Comparison of ENCODE assay signal across 8 mouse cellular contexts in genomic region chr17:25187784-25188149, GRCm38 (mm10). TPM values are rescaled to one million over a fixed set of nuclear protein-coding genes. Genes with fewer than 3 reads are reported as not detected.
DNase-seq lines count a peak whose midpoint lies in the region; ATAC-seq and TF ChIP-seq lines count a peak whose summit lies in the region.

No protein-coding gene starts in this region.

- peak overlapping the region; percentile 98 for H3K9ac ChIP-seq in heart, embryonic 13.5 days
- peak overlapping the region; percentile 86 for H3K9ac ChIP-seq in forebrain, embryonic 16.5 days (replicated peaks; ENCODE audit: low read depth, low read length)
- peak overlapping the region; percentile 82 for H3K9ac ChIP-seq in liver, postnatal 0 days (replicated peaks)

- no peak for TF ChIP-seq CTCF in liver, postnatal 0 days (IDR thresholded peaks at IDR 0.05; ENCODE audit: low read depth)

- H3K9me3 ChIP-seq in heart, embryonic 13.5 days: no peaks in the 10 kb centered on the region
- H3K9me3 ChIP-seq in forebrain, embryonic 16.5 days (ENCODE audit: control insufficient read depth, low read length): no peaks in the 10 kb centered on the region
- no peaks in the 10 kb centered on the region for H3K9me3 ChIP-seq in liver, postnatal 0 days (ENCODE audit: low read length)

- no peak for DNase-seq in heart, adult 8-10 months (ENCODE audit: low spot score)
- DNase-seq in ES-CJ7 (ENCODE audit: low read depth, low spot score): peak; percentile 23
- no peak for DNase-seq in liver, postnatal 0 days
- DNase-seq in urinary bladder, adult 18-20 months (ENCODE audit: low spot score in 2 of 2): no peak
- no peak for DNase-seq in gastrocnemius, adult 8-10 months (ENCODE audit: low spot score in 2 of 2)
- DNase-seq in natural killer cell, adult 2 months (ENCODE audit: low spot score in 2 of 2): no peak

- peak overlapping the region; percentile 80 for H3K27ac ChIP-seq in heart, embryonic 13.5 days (replicated peaks)
- peak overlapping the region; percentile 67 for H3K27ac ChIP-seq in forebrain, embryonic 16.5 days (ENCODE audit: low read length)
- H3K27ac ChIP-seq in liver, postnatal 0 days (ENCODE audit: low read depth): peak overlapping the region; percentile 81

- H3K4me3 ChIP-seq in heart, embryonic 13.5 days: peak overlapping the region; percentile 97
- peak overlapping the region; percentile 91 for H3K4me3 ChIP-seq in forebrain, embryonic 16.5 days (replicated peaks; ENCODE audit: low read length)
- H3K4me3 ChIP-seq in liver, postnatal 0 days (ENCODE audit: low read depth, low read length): peak overlapping the region; percentile 87

- no peak for ATAC-seq in heart, embryonic 13.5 days (ENCODE audit: extremely low read depth, insufficient number of reproducible peaks, low FRiP score, low TSS enrichment)
- ATAC-seq in forebrain, embryonic 16.5 days: no peak
- no peak for ATAC-seq in liver, postnatal 0 days

- H3K36me3 ChIP-seq in heart, embryonic 13.5 days: peaks cover 28% of the 10 kb centered on the region
- H3K36me3 ChIP-seq in forebrain, embryonic 16.5 days (ENCODE audit: control insufficient read depth, insufficient read depth): no peaks in the 10 kb centered on the region
- H3K36me3 ChIP-seq in liver, postnatal 0 days (replicated peaks; ENCODE audit: insufficient read depth, low read length): no peaks in the 10 kb centered on the region

- TF ChIP-seq EP300 in liver, postnatal 0 days (IDR thresholded peaks at IDR 0.05; ENCODE audit: low read depth): no peak

- peak overlapping the region; percentile 77 for H3K4me2 ChIP-seq in heart, embryonic 13.5 days
- H3K4me2 ChIP-seq in forebrain, embryonic 16.5 days (ENCODE audit: low read length): peak overlapping the region; percentile 94
- H3K4me2 ChIP-seq in liver, postnatal 0 days (ENCODE audit: low read depth, low read length): peak overlapping the region; percentile 89

- 3% methylated on average over 11 of the region's 11 CpGs for WGBS in heart, embryonic 13.5 days
- WGBS in forebrain, embryonic 16.5 days: 5% methylated on average over 11 of the region's 11 CpGs
- 12% methylated on average over 11 of the region's 11 CpGs for WGBS in liver, postnatal 0 days (ENCODE audit: insufficient replicate concordance)

- 0 out of 2 replicates have a peak, but pooled peaks cover 5% of the 10 kb centered on the region for H3K27me3 ChIP-seq in heart, embryonic 13.5 days (replicated peaks)
- H3K27me3 ChIP-seq in forebrain, embryonic 16.5 days (replicated peaks; ENCODE audit: control insufficient read depth, insufficient read depth, low read length): no peaks in the 10 kb centered on the region
- H3K27me3 ChIP-seq in liver, postnatal 0 days (ENCODE audit: insufficient read depth, low read length): no peaks in the 10 kb centered on the region

- H3K4me1 ChIP-seq in heart, embryonic 13.5 days: peaks cover 44% of the 10 kb centered on the region
- peaks cover 37% of the 10 kb centered on the region for H3K4me1 ChIP-seq in forebrain, embryonic 16.5 days (replicated peaks; ENCODE audit: control insufficient read depth, insufficient read depth, low read length)
- peaks cover 31% of the 10 kb centered on the region for H3K4me1 ChIP-seq in liver, postnatal 0 days (ENCODE audit: insufficient read depth)

RNA-seq across cellular contexts. Expression of gene Unkl, which starts 0.4 kb away (rescaled TPM):
- 4.3 and 4.5 TPM in 2 replicates for polyA plus RNA-seq in heart, embryonic 13.5 days (2015; fragmentation: Nextera tagmentation; extraction: Ambion mirVana)
- total RNA-seq in heart, adult 8-10 months (2022): 10 to 100 TPM in 1 of 4 experiments, 1 to 10 TPM in 3; 7.0 to 11.2 (median 7.9) TPM
- polyA plus RNA-seq in forebrain, embryonic 16.5 days (2015; fragmentation: Nextera tagmentation; extraction: Ambion mirVana): 15.0 and 15.2 TPM in 2 replicates
- 2.3 and 3.4 TPM in 2 replicates for polyA plus RNA-seq in liver, postnatal 0 days (2015; fragmentation: Nextera tagmentation; extraction: Ambion mirVana)
- total RNA-seq in gastrocnemius, adult 8-10 months (2022): 1 to 10 TPM; 3.2 to 5.4 (median 4.3) TPM

RNA-seq across cellular contexts. Expression of gene BC003965, which starts 3.4 kb away (rescaled TPM):
- polyA plus RNA-seq in heart, embryonic 13.5 days (2015; fragmentation: Nextera tagmentation; extraction: Ambion mirVana): 22.0 and 25.2 TPM in 2 replicates
- 10 to 100 TPM; 21.6 to 25.9 (median 22.5) TPM for total RNA-seq in heart, adult 8-10 months (2022)
- polyA plus RNA-seq in forebrain, embryonic 16.5 days (2015; fragmentation: Nextera tagmentation; extraction: Ambion mirVana): 37.2 and 38.4 TPM in 2 replicates
- 15.6 and 15.8 TPM in 2 replicates for polyA plus RNA-seq in liver, postnatal 0 days (2015; fragmentation: Nextera tagmentation; extraction: Ambion mirVana)
- total RNA-seq in gastrocnemius, adult 8-10 months (2022): 10 to 100 TPM; 13.8 to 15.5 (median 14.8) TPM

RNA-seq across cellular contexts. Expression of gene Gm38655, which starts 12.5 kb away (rescaled TPM):
- polyA plus RNA-seq in heart, embryonic 13.5 days (2015; fragmentation: Nextera tagmentation; extraction: Ambion mirVana): 0.27 and 0.28 TPM in 2 replicates
- not detected for total RNA-seq in heart, adult 8-10 months (2022)
- not detected in 2 replicates for polyA plus RNA-seq in forebrain, embryonic 16.5 days (2015; fragmentation: Nextera tagmentation; extraction: Ambion mirVana)
- polyA plus RNA-seq in liver, postnatal 0 days (2015; fragmentation: Nextera tagmentation; extraction: Ambion mirVana): not detected in 2 replicates
- total RNA-seq in gastrocnemius, adult 8-10 months (2022): not detected

RNA-seq across cellular contexts. Expression of gene Ccdc154, which starts 25.5 kb away (rescaled TPM):
- polyA plus RNA-seq in heart, embryonic 13.5 days (2015; fragmentation: Nextera tagmentation; extraction: Ambion mirVana): not detected in 2 replicates
- not detected for total RNA-seq in heart, adult 8-10 months (2022)
- not detected in 2 replicates for polyA plus RNA-seq in forebrain, embryonic 16.5 days (2015; fragmentation: Nextera tagmentation; extraction: Ambion mirVana)
- polyA plus RNA-seq in liver, postnatal 0 days (2015; fragmentation: Nextera tagmentation; extraction: Ambion mirVana): not detected in 2 replicates
- total RNA-seq in gastrocnemius, adult 8-10 months (2022): not detected

RNA-seq across cellular contexts. Expression of gene Gnptg, which starts 52.2 kb away (rescaled TPM):
- polyA plus RNA-seq in heart, embryonic 13.5 days (2015; fragmentation: Nextera tagmentation; extraction: Ambion mirVana): 27.9 and 28.2 TPM in 2 replicates
- 10 to 100 TPM; 11.6 to 17.1 (median 14.5) TPM for total RNA-seq in heart, adult 8-10 months (2022)
- polyA plus RNA-seq in forebrain, embryonic 16.5 days (2015; fragmentation: Nextera tagmentation; extraction: Ambion mirVana): 83.8 and 99.9 TPM in 2 replicates
- polyA plus RNA-seq in liver, postnatal 0 days (2015; fragmentation: Nextera tagmentation; extraction: Ambion mirVana): 21.2 and 22.8 TPM in 2 replicates
- 10 to 100 TPM; 12.8 to 17.2 (median 14.8) TPM for total RNA-seq in gastrocnemius, adult 8-10 months (2022)
